Mouse (Mus musculus): Measurements from ENCODE around the gene Patl2. TPM values are rescaled to one million over a fixed set of nuclear protein-coding genes. Genes with fewer than 3 reads are reported as not detected.

Patl2 gene
- total RNA-seq, 2 experiments from 2014 or later: not detected

- intact Hi-C loops (cut with DNase I; ENCODE audit: low total_unique reads): no loop called here
Measured at GRCm38 (mm10) chr2:122149316-122149715, 36.7 kb downstream of the Patl2 start.

GRCm38 (mm10) chr2:122148242-122148917, 37.6 kb downstream of the Patl2 start:
- peak; percentile 60 for DNase-seq
- intact Hi-C loops (cut with DNase I; ENCODE audit: low total_unique reads): no loop called here

More at GRCm38 (mm10) chr2:122149316-122149715, 36.7 kb downstream of the Patl2 start:
- DNase-seq: no peak

DNA sequence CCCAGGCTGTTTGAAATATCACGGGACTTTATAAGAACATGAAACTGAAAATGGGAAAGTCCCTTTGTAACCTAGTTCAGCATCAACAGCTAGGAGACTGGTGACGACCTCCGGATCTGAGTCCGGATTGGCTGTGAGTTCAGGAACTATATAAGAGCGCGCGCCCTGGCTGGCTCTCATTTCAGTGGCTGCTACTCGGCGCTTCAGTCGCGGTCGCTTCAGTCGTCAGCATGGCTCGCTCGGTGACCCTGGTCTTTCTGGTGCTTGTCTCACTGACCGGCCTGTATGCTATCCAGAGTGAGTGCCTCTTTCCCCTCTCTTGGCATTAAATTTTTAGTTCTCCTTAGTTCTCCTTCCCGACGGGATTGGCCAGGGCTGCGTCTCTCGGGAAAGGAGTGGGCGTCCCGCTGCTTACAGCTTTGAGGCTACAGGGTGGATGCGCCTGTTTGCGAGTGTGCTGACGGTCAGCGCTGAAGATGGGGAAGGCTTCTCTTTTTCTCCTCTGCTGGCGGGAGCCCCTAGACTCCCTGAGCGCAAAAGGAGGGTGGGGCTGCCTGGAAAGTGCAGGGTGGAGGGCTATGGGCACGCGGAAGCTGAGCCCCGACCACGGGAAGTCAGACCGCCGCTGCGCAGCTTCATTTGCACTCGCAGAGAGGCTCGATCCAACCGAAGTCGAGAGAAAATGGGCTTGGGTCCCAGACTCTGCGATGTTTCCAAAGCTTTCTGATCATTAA, 38.3 kb downstream of the Patl2 start, which contains the start of gene B2m:
B2m (plus strand) TSS at position 179 of the 734 bp plus-strand sequence.
- intact Hi-C loops (cut with DNase I; ENCODE audit: low total_unique reads): no loop called here
- DNase-seq: peak; percentile 93

- intact Hi-C loops (cut with DNase I; ENCODE audit: low total_unique reads): no loop called here
- no peak for DNase-seq
Measured at GRCm38 (mm10) chr2:122146687-122147086, 39.3 kb downstream of the Patl2 start.

- intact Hi-C loops (cut with DNase I; ENCODE audit: low total_unique reads): no loop called here
Measured at GRCm38 (mm10) chr2:122145756-122146155, 40.2 kb downstream of the Patl2 start.

DNA sequence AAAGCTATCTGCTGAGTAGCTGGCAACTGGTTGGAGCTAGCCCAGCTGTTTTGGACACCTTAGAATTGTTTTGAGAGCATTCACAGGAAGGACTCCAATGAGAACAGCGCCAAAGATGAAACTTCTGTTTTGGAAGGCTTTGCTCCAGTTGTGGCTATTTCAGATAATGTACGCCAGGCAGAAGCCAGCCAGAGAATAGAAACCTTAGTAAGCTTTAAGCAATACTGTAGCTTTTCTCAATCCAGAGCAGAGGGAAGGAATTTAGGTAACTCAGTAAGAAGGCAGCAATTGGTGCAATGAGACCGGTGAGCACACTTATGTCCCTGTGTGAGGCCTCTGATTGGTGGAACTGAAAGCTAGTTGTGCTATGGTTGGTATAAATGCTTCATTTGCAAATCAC, 42.9 kb downstream of the Patl2 start:
- DNase-seq: no peak
- intact Hi-C loops (cut with DNase I; ENCODE audit: low total_unique reads): no loop called here

More at GRCm38 (mm10) chr2:122145756-122146155, 40.2 kb downstream of the Patl2 start:
- DNase-seq: no peak

DNA sequence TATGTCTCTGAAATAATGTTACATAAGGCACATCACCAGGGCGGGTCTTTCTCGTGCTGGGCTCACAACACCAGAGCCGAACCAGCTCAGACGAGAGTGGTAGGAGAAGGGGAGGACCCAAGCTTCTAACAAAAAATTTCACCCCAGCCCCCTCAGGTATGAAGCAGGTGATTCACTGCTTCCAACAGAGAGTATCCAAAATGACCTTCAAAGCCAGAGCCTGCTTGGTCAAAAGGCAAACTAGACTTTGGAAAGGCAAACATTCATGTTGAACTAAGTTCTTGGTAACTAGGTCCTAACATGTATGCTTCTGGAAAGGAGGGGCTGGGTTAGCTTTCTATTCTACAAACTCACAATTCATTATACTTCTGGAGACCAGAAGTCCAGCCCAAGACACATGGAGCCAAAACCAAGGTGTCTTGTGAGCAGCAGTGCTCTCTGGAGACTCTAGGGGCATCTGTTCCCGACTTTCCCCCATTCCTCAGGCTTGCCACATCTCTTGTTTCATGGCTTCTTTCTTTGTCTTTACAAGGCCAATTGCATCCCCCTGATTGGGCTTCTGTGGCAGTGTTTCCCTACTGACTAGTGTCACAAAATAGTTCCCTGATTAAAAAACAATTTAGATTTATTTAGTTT, 44.5 kb downstream of the Patl2 start:
- no peak for DNase-seq
- intact Hi-C loops (cut with DNase I; ENCODE audit: low total_unique reads): no loop called here

DNA sequence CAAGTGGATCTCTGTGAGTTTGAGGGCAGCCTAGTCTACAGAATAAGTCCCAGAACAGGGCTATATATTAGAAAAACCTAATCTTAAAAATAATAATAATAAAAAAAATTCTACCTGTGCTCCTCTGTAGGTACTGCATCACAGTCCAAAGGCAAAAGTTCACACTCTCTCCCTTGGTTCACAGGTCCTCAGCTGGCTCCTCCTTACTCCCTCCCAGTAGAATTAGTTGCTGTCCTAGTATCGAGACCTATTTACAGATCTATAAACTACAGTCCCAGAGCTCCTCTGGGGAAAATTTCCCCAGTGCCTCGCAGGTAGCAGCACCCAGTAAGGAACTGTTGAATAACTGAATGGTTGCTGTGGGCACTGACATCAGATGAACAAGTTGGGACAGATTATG, 45.2 kb downstream of the Patl2 start:
- intact Hi-C loops (cut with DNase I; ENCODE audit: low total_unique reads): no loop called here
- no peak for DNase-seq

GRCm38 (mm10) chr2:122137839-122138465, 48.0 kb downstream of the Patl2 start:
- intact Hi-C loops (cut with DNase I; ENCODE audit: low total_unique reads): no loop called here

GRCm38 (mm10) chr2:122132618-122133017, 53.4 kb downstream of the Patl2 start:
- intact Hi-C loops (cut with DNase I; ENCODE audit: low total_unique reads): no loop called here
- DNase-seq: no peak

More at GRCm38 (mm10) chr2:122137839-122138465, 48.0 kb downstream of the Patl2 start:
- DNase-seq: no peak

GRCm38 (mm10) chr2:122132078-122132477, 53.9 kb downstream of the Patl2 start:
- intact Hi-C loops (cut with DNase I; ENCODE audit: low total_unique reads): no loop called here
- DNase-seq: no peak

GRCm38 (mm10) chr2:122127635-122128034, 58.4 kb downstream of the Patl2 start:
- intact Hi-C loops (cut with DNase I; ENCODE audit: low total_unique reads): no loop called here
- DNase-seq: no peak

- DNase-seq: no peak
- intact Hi-C loops (cut with DNase I; ENCODE audit: low total_unique reads): no loop called here
Measured at GRCm38 (mm10) chr2:122126765-122127347, 59.1 kb downstream of the Patl2 start.

DNA sequence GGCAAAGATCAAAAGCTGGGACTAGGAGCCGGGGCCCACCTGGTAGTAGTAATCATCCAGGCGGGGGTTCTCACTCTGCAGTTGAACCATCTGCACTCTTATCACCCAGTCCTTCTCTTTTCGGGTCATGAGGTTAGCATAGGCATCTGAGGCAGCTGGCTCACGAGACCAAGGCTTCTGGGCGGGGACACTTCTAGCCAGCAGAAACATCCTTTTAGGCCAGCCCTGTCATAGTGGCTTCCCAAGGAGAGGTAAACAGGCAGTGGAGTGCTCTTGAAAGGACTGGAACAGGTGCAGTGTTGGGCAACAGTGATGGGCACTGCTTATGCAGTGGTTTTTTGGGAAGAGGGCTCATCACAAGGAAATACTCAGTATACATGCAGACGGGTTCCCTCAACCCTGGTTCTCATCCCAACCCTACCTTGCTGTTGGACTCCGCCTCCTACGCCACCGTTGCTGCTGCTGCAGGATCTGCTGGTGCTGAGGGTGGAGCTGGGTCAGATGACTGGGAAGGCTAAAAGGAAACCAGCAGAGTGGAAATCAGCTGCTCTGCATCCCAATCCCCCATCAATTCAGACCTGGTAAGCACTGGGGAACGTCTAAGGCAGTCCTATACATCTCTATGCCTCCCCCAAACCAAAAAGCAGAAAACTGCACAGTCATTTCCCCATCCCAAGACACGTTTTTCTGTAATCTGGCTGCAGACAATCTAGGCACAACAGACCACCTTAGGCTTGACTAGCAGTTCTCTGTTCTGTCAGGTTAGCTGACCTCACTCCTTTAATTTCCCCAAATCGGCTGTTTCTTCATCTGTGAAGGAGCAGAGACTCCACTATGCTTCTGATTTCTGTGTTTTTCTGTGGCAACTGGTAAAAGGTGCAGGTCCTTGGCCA, 60.1 kb downstream of the Patl2 start:
- no peak for DNase-seq
- intact Hi-C loops (cut with DNase I; ENCODE audit: low total_unique reads): no loop called here

DNA sequence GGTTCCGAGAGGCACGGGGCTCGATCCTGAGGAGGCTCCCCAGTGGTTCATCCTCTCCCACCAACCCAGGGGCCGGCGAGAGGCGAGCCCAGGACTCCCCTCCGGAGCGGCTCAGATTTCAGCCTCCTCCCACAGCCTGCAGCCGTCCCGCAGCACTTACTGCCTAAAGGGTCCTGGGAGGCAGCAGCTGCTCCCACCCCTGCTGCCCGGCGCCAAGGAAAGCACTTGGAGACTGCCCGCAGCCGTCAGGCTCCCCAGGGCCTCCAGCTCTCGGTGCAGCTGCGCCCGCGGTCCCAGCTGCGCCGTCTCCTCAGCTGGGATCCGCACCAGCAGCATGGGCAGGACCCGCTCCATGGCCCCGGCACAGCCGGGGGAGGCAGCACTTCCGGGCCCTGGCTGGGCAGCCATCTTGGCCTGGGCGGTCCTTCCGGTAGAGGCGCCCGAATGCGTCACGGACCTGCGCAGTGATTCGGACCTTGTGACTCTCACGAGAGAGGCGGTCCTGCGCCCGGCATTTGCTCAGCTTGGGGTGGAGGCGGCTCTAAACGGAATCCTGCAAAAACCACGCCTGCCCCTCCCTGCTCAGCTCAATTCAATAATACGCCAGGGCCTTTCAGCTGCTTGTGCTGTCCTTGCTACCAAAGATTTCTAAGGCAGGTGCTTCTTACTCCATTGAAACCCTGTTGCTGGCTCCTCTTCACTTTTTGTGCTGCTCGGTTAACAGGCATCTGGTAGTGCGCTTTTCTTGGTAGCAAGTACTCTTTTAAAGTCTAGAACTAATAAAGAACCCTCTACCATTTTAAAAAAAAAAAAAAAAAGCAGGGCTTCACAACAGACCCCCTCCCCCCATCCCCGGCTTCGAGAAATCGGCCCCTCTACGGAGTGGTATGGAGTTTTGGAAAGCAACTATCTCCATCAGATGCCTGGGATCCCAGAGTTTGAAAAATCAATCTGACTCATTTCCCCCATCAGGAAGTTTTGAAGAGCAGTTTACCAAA, 67.7 kb downstream of the Patl2 start, which contains the start of gene Spg11:
Spg11 (minus strand) TSS at position 426 of the 998 bp plus-strand sequence.
- intact Hi-C loops (cut with DNase I; ENCODE audit: low total_unique reads): loop anchor here (5.0 kb wide), 1 partner anchor 39 kb away; no protein-coding TSS in a partner anchor
- DNase-seq: peak; percentile 98

GRCm38 (mm10) chr2:122116888-122117287, 69.1 kb downstream of the Patl2 start:
- DNase-seq: no peak
- intact Hi-C loops (cut with DNase I; ENCODE audit: low total_unique reads): loop anchor here (5.0 kb wide), 1 partner anchor 40 kb away; no protein-coding TSS in a partner anchor

GRCm38 (mm10) chr2:122109714-122110113, 76.3 kb downstream of the Patl2 start:
- no peak for DNase-seq
- intact Hi-C loops (cut with DNase I; ENCODE audit: low total_unique reads): no loop called here
